Mouse (Mus musculus): ENCODE data around the gene Gm10490. TPM values are rescaled to one million over a fixed set of nuclear protein-coding genes. Genes with fewer than 3 reads are reported as not detected.
"Not testable (repeated sequence)": the region's sequence is repeated elsewhere in the genome, so short reads cannot be mapped to it uniquely, and the experiment has no call there.

Gene Gm10490
- polyA plus RNA-seq (2012; rRNA removed) (not detected in 2 replicates), polyA plus RNA-seq (2014; fragmentation: Nextera tagmentation; extraction: Ambion mirVana) (not detected in 2 replicates)

DNA sequence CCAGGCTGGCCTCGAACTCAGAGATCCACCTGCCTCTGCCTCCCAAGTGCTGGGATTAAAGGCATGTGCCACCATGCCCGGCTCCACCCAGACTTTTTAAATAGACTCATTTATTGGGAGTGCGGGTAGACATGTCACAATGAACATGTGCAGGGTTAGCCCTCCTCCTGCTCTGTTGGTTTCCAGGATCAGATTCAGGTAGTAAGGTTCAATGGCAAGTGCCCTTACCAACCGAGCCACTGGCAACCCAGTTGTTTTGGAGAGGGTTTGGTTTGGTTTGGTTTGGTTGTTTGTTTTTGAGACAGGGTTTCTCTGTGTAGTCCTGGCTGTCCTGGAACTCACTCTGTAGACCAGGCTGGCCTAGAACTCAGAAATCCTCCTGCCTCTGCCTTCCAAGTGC lies at the start of gene Gm10490:
Gene Gm10490, plus strand, starts transcription at position 301 of the 400 bp plus-strand sequence.
- H3K27me3 ChIP-seq (ENCODE audit: control insufficient read depth, insufficient read depth, low read length): not testable (repeated sequence)

DNA sequence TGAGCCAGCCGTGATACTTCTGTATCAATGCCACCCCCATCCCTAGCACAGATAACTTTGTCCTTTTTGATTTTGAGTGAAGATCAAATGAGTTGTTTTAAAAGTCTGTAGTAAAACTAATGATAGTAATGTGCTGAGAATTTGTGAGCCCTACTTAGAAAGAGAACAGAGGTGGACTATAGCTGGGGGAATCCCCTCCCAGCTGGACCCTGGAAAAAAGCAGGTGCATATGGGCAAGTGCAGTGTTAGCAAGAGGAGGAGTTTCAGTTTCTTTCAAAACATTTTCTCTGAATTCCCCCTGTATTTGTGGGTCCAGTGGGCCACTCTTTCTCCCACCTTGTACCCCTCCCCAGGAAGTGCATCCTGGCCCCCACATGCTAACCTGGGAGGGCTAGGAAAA lies 46.2 kb upstream of the Gm10490 start:
- ATAC-seq (ENCODE audit: insufficient read depth): no peak
- Histone ChIP-seq H3K4me3 (ENCODE audit: insufficient read depth in 1 of 2, low read depth in 2 of 2, low read length in 2 of 2) (no peak overlapping the region), H3K36me3 (replicated peaks; ENCODE audit: control insufficient read depth, insufficient read depth, low read depth) (peaks cover 5% of the 10 kb centered on the region), H3K27me3 (ENCODE audit: control insufficient read depth, insufficient read depth, low read length) (no peaks in the 10 kb centered on the region), H3K27ac (no peak overlapping the region), H3K4me2 (ENCODE audit: low read depth) (no peak overlapping the region), H3K9me3 (ENCODE audit: control insufficient read depth, low read length) (no peaks in the 10 kb centered on the region), H3K4me1 (replicated peaks; ENCODE audit: control insufficient read depth in 2 of 2, insufficient read depth in 2 of 2, low read length in 1 of 2) (peaks cover 2 to 21% of the 10 kb centered on the region in 2 experiments; a peak in 3 of 4 replicates), H3K9ac (replicated peaks) (no peak overlapping the region)
- DNase-seq (ENCODE audit: low read depth in 3 of 3, low spot score in 3 of 3): no peak
- TF ChIP-seq CTCF (IDR thresholded peaks at IDR 0.05; ENCODE audit: low read depth) (no peak), EP300 (IDR thresholded peaks at IDR 0.05; ENCODE audit: low read depth) (no peak)
- 76% methylated on average over 1 of the region's 1 CpGs for WGBS (ENCODE audit: insufficient replicate concordance)

More for the DNA sequence above, at the start of gene Gm10490:
- not testable (repeated sequence) for H3K9ac ChIP-seq (replicated peaks); H3K27ac ChIP-seq; H3K36me3 ChIP-seq (replicated peaks; ENCODE audit: control insufficient read depth, insufficient read depth, low read depth); DNase-seq (ENCODE audit: low read depth in 3 of 3, low spot score in 3 of 3); H3K4me2 ChIP-seq (ENCODE audit: low read depth); H3K4me1 ChIP-seq (replicated peaks; ENCODE audit: control insufficient read depth in 2 of 2, insufficient read depth in 2 of 2, low read length in 1 of 2); H3K4me3 ChIP-seq (ENCODE audit: insufficient read depth in 1 of 2, low read depth in 2 of 2, low read length in 2 of 2); H3K9me3 ChIP-seq (ENCODE audit: control insufficient read depth, low read length); ATAC-seq (ENCODE audit: insufficient read depth)
- 75% methylated on average over 4 of the region's 4 CpGs for WGBS (ENCODE audit: insufficient replicate concordance)

DNA sequence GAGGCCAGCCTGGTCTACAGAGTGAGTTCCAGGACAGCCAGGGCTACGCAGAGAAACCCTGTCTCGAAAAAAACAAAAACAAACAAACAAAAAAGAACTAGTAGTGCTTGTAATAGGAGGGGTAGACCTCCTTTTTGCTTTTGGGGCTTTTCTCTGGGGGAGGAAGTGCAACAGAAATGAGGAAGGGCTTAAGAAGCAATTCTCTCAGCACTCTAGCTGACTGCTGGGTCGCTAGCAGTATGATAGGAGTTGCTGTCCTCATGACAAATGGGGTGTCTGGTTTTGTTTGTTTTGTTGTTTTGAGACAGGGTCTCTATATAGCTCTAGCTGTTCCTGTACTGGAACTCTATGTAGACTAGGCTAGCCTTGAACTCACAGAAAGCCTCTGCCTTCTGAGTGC lies 44.8 kb upstream of the Gm10490 start:
- H3K4me1 ChIP-seq (replicated peaks; ENCODE audit: control insufficient read depth in 2 of 2, insufficient read depth in 2 of 2, low read length in 1 of 2): peaks cover 2 to 17% of the 10 kb centered on the region in 2 experiments; a peak in 3 of 4 replicates
- peaks cover 9% of the 10 kb centered on the region for H3K36me3 ChIP-seq (replicated peaks; ENCODE audit: control insufficient read depth, insufficient read depth, low read depth)
- no peak overlapping the region for H3K4me3 ChIP-seq (ENCODE audit: insufficient read depth in 1 of 2, low read depth in 2 of 2, low read length in 2 of 2)
- no peak overlapping the region for H3K27ac ChIP-seq
- no peak for DNase-seq (ENCODE audit: low read depth in 3 of 3, low spot score in 3 of 3)
- no peaks in the 10 kb centered on the region for H3K27me3 ChIP-seq (ENCODE audit: control insufficient read depth, insufficient read depth, low read length)
- TF ChIP-seq CTCF (IDR thresholded peaks at IDR 0.05; ENCODE audit: low read depth) (no peak), EP300 (IDR thresholded peaks at IDR 0.05; ENCODE audit: low read depth) (no peak)
- no peak for ATAC-seq (ENCODE audit: insufficient read depth)
- WGBS (ENCODE audit: insufficient replicate concordance): 53% methylated on average over 3 of the region's 3 CpGs
- H3K9ac ChIP-seq (replicated peaks): no peak overlapping the region
- H3K9me3 ChIP-seq (ENCODE audit: control insufficient read depth, low read length): no peaks in the 10 kb centered on the region
- H3K4me2 ChIP-seq (ENCODE audit: low read depth): no peak overlapping the region

DNA sequence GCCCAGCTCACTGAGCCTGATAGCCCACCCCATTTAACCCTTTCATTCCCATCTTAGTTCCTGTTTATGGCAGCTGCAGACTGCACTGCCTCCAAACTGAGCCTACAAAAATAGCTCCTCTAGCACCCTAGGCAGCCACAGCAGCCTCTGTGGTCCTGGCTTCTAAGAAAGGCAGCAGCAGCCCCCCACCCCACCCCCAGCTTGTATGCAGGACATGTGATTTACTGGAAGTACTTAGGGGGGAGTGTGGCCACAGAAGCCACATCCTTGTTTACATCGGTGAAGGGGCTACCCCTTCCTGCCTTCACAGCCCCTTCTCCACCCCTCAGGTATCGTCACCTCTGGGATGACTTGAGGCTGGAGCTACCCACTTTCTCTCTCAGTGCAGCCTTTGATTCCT lies 44.0 kb upstream of the Gm10490 start:
- no peak overlapping the region for H3K27ac ChIP-seq
- TF ChIP-seq EP300 (IDR thresholded peaks at IDR 0.05; ENCODE audit: low read depth) (no peak), CTCF (IDR thresholded peaks at IDR 0.05; ENCODE audit: low read depth) (no peak)
- no peak overlapping the region for H3K4me2 ChIP-seq (ENCODE audit: low read depth)
- WGBS (ENCODE audit: insufficient replicate concordance): 56% methylated on average over 2 of the region's 2 CpGs
- H3K9me3 ChIP-seq (ENCODE audit: control insufficient read depth, low read length): no peaks in the 10 kb centered on the region
- DNase-seq (ENCODE audit: low read depth in 3 of 3, low spot score in 3 of 3) (no peak), ATAC-seq (ENCODE audit: insufficient read depth) (no peak)
- H3K9ac ChIP-seq (replicated peaks): no peak overlapping the region
- peaks cover 2 to 12% of the 10 kb centered on the region in 2 experiments; a peak in 2 of 4 replicates for H3K4me1 ChIP-seq (replicated peaks; ENCODE audit: control insufficient read depth in 2 of 2, insufficient read depth in 2 of 2, low read length in 1 of 2)
- no peak overlapping the region for H3K4me3 ChIP-seq (ENCODE audit: insufficient read depth in 1 of 2, low read depth in 2 of 2, low read length in 2 of 2)
- no peaks in the 10 kb centered on the region for H3K27me3 ChIP-seq (ENCODE audit: control insufficient read depth, insufficient read depth, low read length)
- H3K36me3 ChIP-seq (replicated peaks; ENCODE audit: control insufficient read depth, insufficient read depth, low read depth): peaks cover 9% of the 10 kb centered on the region

DNA sequence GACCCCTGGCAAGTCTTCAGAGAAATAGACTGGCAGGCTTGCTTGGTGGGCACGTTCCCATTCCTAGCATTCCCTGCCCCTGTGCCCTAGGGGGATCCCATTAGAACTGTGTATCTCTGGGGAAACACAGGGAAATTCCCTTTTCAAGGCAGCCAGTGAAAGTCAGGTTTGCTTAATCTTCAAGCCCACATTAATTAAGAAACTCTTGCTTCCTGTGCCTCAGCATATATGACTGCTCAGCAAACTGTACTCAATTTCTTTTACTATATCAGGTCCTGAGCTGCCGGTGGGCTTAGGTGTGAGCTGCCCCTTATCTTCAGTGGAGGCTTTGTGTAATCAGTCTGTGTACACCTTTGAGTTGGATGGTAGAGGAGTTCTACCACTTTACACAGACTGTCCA lies 43.6 kb upstream of the Gm10490 start:
- Histone ChIP-seq H3K4me2 (ENCODE audit: low read depth) (no peak overlapping the region), H3K27me3 (ENCODE audit: control insufficient read depth, insufficient read depth, low read length) (no peaks in the 10 kb centered on the region), H3K4me1 (replicated peaks; ENCODE audit: control insufficient read depth in 2 of 2, insufficient read depth in 2 of 2, low read length in 1 of 2) (peaks cover 0 to 9% of the 10 kb centered on the region in 2 experiments; a peak in 1 of 4 replicates), H3K9me3 (ENCODE audit: control insufficient read depth, low read length) (no peaks in the 10 kb centered on the region), H3K4me3 (ENCODE audit: insufficient read depth in 1 of 2, low read depth in 2 of 2, low read length in 2 of 2) (no peak overlapping the region), H3K27ac (no peak overlapping the region), H3K36me3 (replicated peaks; ENCODE audit: control insufficient read depth, insufficient read depth, low read depth) (peaks cover 9% of the 10 kb centered on the region), H3K9ac (replicated peaks) (no peak overlapping the region)
- WGBS (ENCODE audit: insufficient replicate concordance): 53% methylated on average over 2 of the region's 2 CpGs
- no peak for TF ChIP-seq EP300 (IDR thresholded peaks at IDR 0.05; ENCODE audit: low read depth)
- no peak for TF ChIP-seq CTCF (IDR thresholded peaks at IDR 0.05; ENCODE audit: low read depth)
- ATAC-seq (ENCODE audit: insufficient read depth) (no peak), DNase-seq (ENCODE audit: low read depth in 3 of 3, low spot score in 3 of 3) (no peak)
